ENCODE assay signal across 8 mouse cellular contexts in genomic region chr4:46535840-46536361, GRCm38 (mm10). TPM values are rescaled to one million over a fixed set of nuclear protein-coding genes. Genes with fewer than 3 reads are reported as not detected.
DNase-seq lines count a peak whose midpoint lies in the region; ATAC-seq lines count a peak whose summit lies in the region.

Gene Trim14, minus strand, starts transcription at chr4:46536141.

- peak; percentile 38 for DNase-seq in kidney, adult 18-20 months
- no peak for DNase-seq in kidney, adult 11 months
- DNase-seq in kidney, postnatal 10 days, result peak; percentile 57
- peak; percentile 63 to 64 for DNase-seq in spleen, postnatal 36 days (ENCODE audit: low spot score in 2 of 2)
- no peak for DNase-seq in ovary, postnatal 14 days (ENCODE audit: low spot score)

- no peaks in the 10 kb centered on the region for H3K36me3 ChIP-seq in heart, embryonic 11.5 days (ENCODE audit: control insufficient read depth, insufficient read depth, low read length)
- H3K36me3 ChIP-seq in macrophage (ENCODE audit: inconsistent target), result peaks cover 44% of the 10 kb centered on the region

- H3K27me3 ChIP-seq in heart, embryonic 11.5 days (ENCODE audit: control insufficient read depth, insufficient read depth, low read length), result peaks cover 67% of the 10 kb centered on the region

- ATAC-seq in common myeloid progenitor, adult 5-6 weeks (replicated peaks; ENCODE audit: low read depth, poor library complexity, severe bottlenecking), result peak; percentile 71
- ATAC-seq in heart, embryonic 11.5 days (replicated peaks; ENCODE audit: insufficient number of reproducible peaks, low FRiP score, low TSS enrichment), result peak; percentile 55

- peak within 1 kb of the TSS; percentile 93 for H3K4me2 ChIP-seq in heart, embryonic 11.5 days

- peak within 1 kb of the TSS; percentile 54 for H3K9ac ChIP-seq in heart, embryonic 11.5 days (ENCODE audit: low read depth, low read length)

- under 1% methylated on average over 42 of the region's 46 CpGs for WGBS in heart, embryonic 11.5 days (ENCODE audit: insufficient replicate concordance)
- whole genome bisulfite sequencing in macrophage (ENCODE audit: missing documents), result under 1% methylated on average over 45 of the region's 46 CpGs

- no peaks in the 10 kb centered on the region for H3K9me3 ChIP-seq in heart, embryonic 11.5 days (replicated peaks; ENCODE audit: control insufficient read depth, low read length)

- H3K4me1 ChIP-seq in heart, embryonic 11.5 days (ENCODE audit: control insufficient read depth, insufficient read depth, low read length), result peaks cover 17% of the 10 kb centered on the region

- peak within 1 kb of the TSS; percentile 57 for H3K4me3 ChIP-seq in heart, embryonic 11.5 days (ENCODE audit: low read depth, low read length)
- H3K4me3 ChIP-seq in macrophage (ENCODE audit: inconsistent target), result peak within 1 kb of the TSS; percentile 89

- no peak within 1 kb of the TSS for H3K27ac ChIP-seq in heart, embryonic 11.5 days (ENCODE audit: low read depth, low read length)
- H3K27ac ChIP-seq in macrophage, result peak within 1 kb of the TSS; percentile 94

- H3K79me2 ChIP-seq in macrophage (ENCODE audit: inconsistent target), result peaks cover 49% of the 10 kb centered on the region

RNA-seq across cellular contexts. Expression of gene Trim14, which starts in this region (rescaled TPM):
- total RNA-seq in common myeloid progenitor, adult 5-6 weeks (2017), result 24.2 and 28.0 TPM in 2 replicates
- 0.49 and 1.8 TPM in 2 replicates for polyA plus RNA-seq in heart, embryonic 11.5 days (2014; fragmentation: Nextera tagmentation; extraction: Ambion mirVana)
- 100 to 1,000 TPM in 20 of 26 experiments, 10 to 100 TPM in 6; 40.3 to 320 (median 186) TPM for total RNA-seq in macrophage (2018; cell fraction: chromatin; rRNA removed)
- total RNA-seq in macrophage (2018; cell fraction: cytosol; rRNA removed), result 100 to 1,000 TPM in 14 of 26 experiments, 10 to 100 TPM in 12; 40.9 to 189 (median 109) TPM
- 100 to 1,000 TPM in 20 of 26 experiments, 10 to 100 TPM in 6; 47.0 to 265 (median 151) TPM for total RNA-seq in macrophage (2018; cell fraction: nucleus; rRNA removed)
- 89.8 to 107 TPM (median 90.1 TPM) in 3 replicates for polyA plus RNA-seq in macrophage (2018)

Comparison
In these comparisons a context has a peak if more than half of its experiments do, and no peak if none do; other contexts are left out.
1. RNA of gene Trim14 (polyA plus RNA-seq): 89.8 to 107 TPM in macrophage; 0.49 to 1.8 TPM in heart, embryonic 11.5 days; every median in the first group is over 10 times any median in the second.
2. DNase-seq: peak in kidney, adult 18-20 months (single experiment), kidney, postnatal 10 days (single experiment) and spleen, postnatal 36 days (2 of 2); none in kidney, adult 11 months (single experiment) and ovary, postnatal 14 days (single experiment).